Mouse (Mus musculus) heart, postnatal 0 days (tissue): Measurements from ENCODE around the gene 1600014C10Rik. TPM values are rescaled to one million over a fixed set of nuclear protein-coding genes. Genes with fewer than 3 reads are reported as not detected.

Source experiments
- ATAC-seq: fragments of 200-750 bp; cut with Nextera tagmentation; 2 replicates; pipeline ENCODE4 v1.8.0; 2017; ENCODE audit warnings: low read depth, moderate number of reproducible peaks, moderate library complexity; ENCODE audit not compliant: insufficient read depth
- DNase-seq: peaks from one replicate; pipeline ENCODE4 v3.0.0-alpha.2; 2016; ENCODE audit warnings: low spot score
- H3K27ac ChIP-seq: fragments of 300-500 bp; sonication (generic); 2 replicates; pipeline ENCODE4 v1.5.1; 2014; ENCODE audit warnings: low read depth, mild to moderate bottlenecking
- H3K27me3 ChIP-seq: fragments of 300-500 bp; sonication (generic); 2 replicates; pipeline ENCODE4 v1.6.1; 2014; ENCODE audit warnings: low read length, mixed read lengths; ENCODE audit not compliant: control insufficient read depth, insufficient read depth
- H3K36me3 ChIP-seq: fragments of 300-500 bp; sonication (generic); replicated peaks from 2 replicates; pipeline ENCODE4 v1.6.1; 2014; ENCODE audit warnings: low read length, mixed read lengths; ENCODE audit not compliant: control insufficient read depth, insufficient read depth
- H3K4me1 ChIP-seq: fragments of 300-500 bp; sonication (generic); 2 replicates; pipeline ENCODE4 v1.6.1; 2014; ENCODE audit warnings: antibody characterized with exemption; ENCODE audit not compliant: control insufficient read depth, insufficient read depth
- H3K4me2 ChIP-seq: fragments of 300-500 bp; sonication (generic); 2 replicates; pipeline ENCODE4 v1.6.1; 2014; ENCODE audit warnings: low read depth, mild to moderate bottlenecking, low read length, moderate library complexity
- H3K4me3 ChIP-seq: fragments of 300-500 bp; sonication (generic); 2 replicates; pipeline ENCODE4 v1.5.1; 2014; ENCODE audit warnings: low read depth, low read length
- H3K9ac ChIP-seq: fragments of 300-500 bp; sonication (generic); replicated peaks from 2 replicates; pipeline ENCODE4 v1.6.1; 2014; ENCODE audit warnings: low read depth, low read length, mixed read lengths
- H3K9me3 ChIP-seq: fragments of 300-500 bp; sonication (generic); replicated peaks from 2 replicates; pipeline ENCODE4 v1.6.1; 2016; ENCODE audit warnings: low read length; ENCODE audit not compliant: control insufficient read depth
- CTCF ChIP-seq: IDR thresholded peaks from 2 replicates; pipeline ENCODE4 v1.5.1; 2016; ENCODE audit warnings: antibody characterized with exemption, control low read depth, low read depth
- EP300 ChIP-seq: IDR thresholded peaks from 2 replicates; pipeline ENCODE4 v1.6.1; 2016; ENCODE audit warnings: antibody characterized with exemption, low read depth
- WGBS: fragments of 180-500 bp; shearing (Covaris S2); extraction: QIAGEN DNeasy Blood & Tissue Kit; methylation state at CpG from one replicate; pipeline ENCODE4 v1.1.7; 2014; 5-methylcytosine and 5-hydroxymethylcytosine counted together
- polyA plus RNA-seq: library from polyadenylated mRNA; unstranded; fragments of >200 nt; fragmentation: Nextera tagmentation; extraction: Ambion mirVana; gene quantifications from 2 replicates; pipeline ENCODE4 v1.2.1, GENCODE M21; 2015
- total RNA-seq: library from RNA; depleted of rRNA; stranded (reverse); fragments of >200 nt; gene quantifications from 2 replicates; pipeline ENCODE4 v1.2.3, GENCODE M21; 2014; ENCODE audit warnings: low replicate concordance

Gene 1600014C10Rik
- total and polyA plus RNA-seq, 2 experiments from 2014 or later = 15.9 to 16.5 TPM

GRCm38 (mm10) chr7:38151706-38152312, 31.2 kb upstream of the 1600014C10Rik start:
- no peaks in the 10 kb centered on the region for H3K9me3 ChIP-seq
- H3K36me3 ChIP-seq = no peaks in the 10 kb centered on the region
- TF ChIP-seq EP300 (no peak), CTCF (no peak)
- no peak for DNase-seq
- H3K27me3 ChIP-seq = no peaks in the 10 kb centered on the region
- no peak overlapping the region for H3K4me2 ChIP-seq
- no peak overlapping the region for H3K9ac ChIP-seq
- H3K4me3 ChIP-seq = no peak overlapping the region
- no peaks in the 10 kb centered on the region for H3K4me1 ChIP-seq
- H3K27ac ChIP-seq = no peak overlapping the region
- WGBS = 55% methylated on average over 14 of the region's 14 CpGs
- no peak for ATAC-seq

GRCm38 (mm10) chr7:38152571-38152970, 30.4 kb upstream of the 1600014C10Rik start:
- 72% methylated on average over 3 of the region's 3 CpGs for WGBS
- TF ChIP-seq CTCF (no peak), EP300 (no peak)
- Histone ChIP-seq H3K9me3 (no peaks in the 10 kb centered on the region), H3K4me1 (no peaks in the 10 kb centered on the region), H3K27ac (no peak overlapping the region), H3K4me3 (no peak overlapping the region), H3K9ac (no peak overlapping the region), H3K36me3 (no peaks in the 10 kb centered on the region), H3K4me2 (no peak overlapping the region), H3K27me3 (no peaks in the 10 kb centered on the region)
- DNase-seq = no peak
- ATAC-seq = no peak

DNA sequence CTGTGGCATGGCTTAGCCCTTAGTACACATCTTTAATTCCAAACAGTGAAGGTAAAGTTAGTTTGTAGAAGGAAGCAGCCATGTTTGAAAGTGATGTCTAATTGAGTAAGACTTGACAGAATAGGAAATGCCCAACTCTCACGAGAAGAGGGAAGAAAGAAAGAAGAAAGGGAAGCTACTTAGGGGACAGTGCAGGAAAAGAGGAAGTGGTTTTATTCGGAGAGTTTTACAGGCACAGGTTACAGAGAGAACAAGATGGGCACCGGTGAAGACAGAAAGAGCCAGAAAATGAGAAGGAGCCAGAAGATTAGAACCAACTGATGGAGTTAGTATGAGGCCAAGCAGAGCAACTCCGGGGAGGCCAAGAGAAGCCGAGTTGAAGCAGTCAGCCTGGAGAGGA, 27.2 kb upstream of the 1600014C10Rik start:
- no peak overlapping the region for H3K27ac ChIP-seq

GRCm38 (mm10) chr7:38158764-38159458, 24.1 kb upstream of the 1600014C10Rik start:
- H3K4me3 ChIP-seq = no peak overlapping the region
- H3K4me1 ChIP-seq = no peaks in the 10 kb centered on the region
- no peaks in the 10 kb centered on the region for H3K9me3 ChIP-seq
- H3K27me3 ChIP-seq = no peaks in the 10 kb centered on the region
- 65% methylated on average over 9 of the region's 9 CpGs for WGBS
- TF ChIP-seq CTCF (no peak), EP300 (no peak)
- no peak overlapping the region for H3K9ac ChIP-seq
- no peak overlapping the region for H3K4me2 ChIP-seq
- no peak overlapping the region for H3K27ac ChIP-seq
- no peak for DNase-seq
- no peaks in the 10 kb centered on the region for H3K36me3 ChIP-seq
- no peak for ATAC-seq

More for the DNA sequence above, 27.2 kb upstream of the 1600014C10Rik start:
- H3K27me3 ChIP-seq = no peaks in the 10 kb centered on the region
- ATAC-seq (no peak), DNase-seq (no peak)
- no peak overlapping the region for H3K9ac ChIP-seq
- 76% methylated on average over 5 of the region's 5 CpGs for WGBS
- no peaks in the 10 kb centered on the region for H3K4me1 ChIP-seq
- no peaks in the 10 kb centered on the region for H3K36me3 ChIP-seq
- no peaks in the 10 kb centered on the region for H3K9me3 ChIP-seq
- H3K4me3 ChIP-seq = no peak overlapping the region
- H3K4me2 ChIP-seq = no peak overlapping the region
- no peak for TF ChIP-seq EP300
- no peak for TF ChIP-seq CTCF

GRCm38 (mm10) chr7:38161438-38161837, 21.6 kb upstream of the 1600014C10Rik start:
- Histone ChIP-seq H3K4me1 (no peaks in the 10 kb centered on the region), H3K27me3 (0 out of 2 replicates have a peak, but pooled peaks cover 3% of the 10 kb centered on the region), H3K9me3 (no peaks in the 10 kb centered on the region), H3K36me3 (no peaks in the 10 kb centered on the region), H3K9ac (no peak overlapping the region), H3K4me2 (no peak overlapping the region), H3K4me3 (no peak overlapping the region), H3K27ac (no peak overlapping the region)
- 84% methylated on average over 2 of the region's 2 CpGs for WGBS
- no peak for DNase-seq
- ATAC-seq = no peak
- TF ChIP-seq EP300 = no peak
- TF ChIP-seq CTCF = 0 out of 2 replicates have a peak, but pooled peaks have one; percentile 7
